Mouse (Mus musculus): Measurements from ENCODE around the gene Snx17. TPM values are rescaled to one million over a fixed set of nuclear protein-coding genes. Genes with fewer than 3 reads are reported as not detected.

Snx17 gene
- total RNA-seq, 2 experiments from 2014 or later, result 80.8 to 83.2 TPM

GRCm38 (mm10) chr5:31221304-31221945, 28.4 kb downstream of the Snx17 start:
- peak in 1 of 2 experiments; percentile 18 for DNase-seq (ENCODE audit: low spot score in 2 of 2)

GRCm38 (mm10) chr5:31222696-31223095, 29.7 kb downstream of the Snx17 start:
- peak in 1 of 2 experiments; percentile 12 for DNase-seq (ENCODE audit: low spot score in 2 of 2)

- DNase-seq (ENCODE audit: low spot score in 2 of 2), result no peak
Measured at GRCm38 (mm10) chr5:31226641-31227040, 33.6 kb downstream of the Snx17 start.

- DNase-seq (ENCODE audit: low spot score in 2 of 2), result peak; percentile 96 to 97
Measured at GRCm38 (mm10) chr5:31240637-31241521, 47.9 kb downstream of the Snx17 start, which contains the start of the genes Nrbp1 and Gm9970. TSS of gene Nrbp1 (plus strand) at chr5:31240864. TSS of gene Gm9970 (minus strand) at chr5:31241232.

GRCm38 (mm10) chr5:31241522-31242034, 48.6 kb downstream of the Snx17 start:
- no peak for DNase-seq (ENCODE audit: low spot score in 2 of 2)

- no peak for DNase-seq (ENCODE audit: low spot score in 2 of 2)
Measured at GRCm38 (mm10) chr5:31242191-31242590, 49.2 kb downstream of the Snx17 start.

Other genes starting within 250 kb of the Snx17 start
- gene Cgref1, start 247.6 kb upstream of the Snx17 start, total RNA-seq (2021), result 1 to 10 TPM; 9.5 to 10.0 TPM
- gene Preb, start 232.9 kb upstream of the Snx17 start, total RNA-seq (2021), result 10 to 100 TPM; 97.3 to 99.7 TPM
- under 1 TPM in 1 of 2 experiments, not detected in 1; 0.10 TPM for gene Tcf23, start 224.6 kb upstream of the Snx17 start, total RNA-seq (2021)
- 100 to 1,000 TPM in 1 of 2 experiments, 10 to 100 TPM in 1; 92.4 to 102 TPM for gene Atraid, start 144.9 kb upstream of the Snx17 start, total RNA-seq (2021)
- gene Slc5a6, start 144.3 kb upstream of the Snx17 start, total RNA-seq (2021), result 10 to 100 TPM in 1 of 2 experiments, 1 to 10 TPM in 1; 8.2 to 13.8 TPM
- gene Cad, start 138.4 kb upstream of the Snx17 start, total RNA-seq (2021), result 10 to 100 TPM; 40.4 to 41.0 TPM
- not detected for gene Dnajc5g, start 86.9 kb upstream of the Snx17 start, total RNA-seq (2021)
- not detected for gene Slc30a3, start 85.0 kb upstream of the Snx17 start, total RNA-seq (2021)
- gene Trim54, start 76.5 kb upstream of the Snx17 start, total RNA-seq (2021), result 100 to 1,000 TPM; 139 to 160 TPM
- gene Ucn, start 54.4 kb upstream of the Snx17 start, total RNA-seq (2021), result under 1 TPM in 1 of 2 experiments, not detected in 1; 0.62 TPM
- 10 to 100 TPM; 43.4 to 51.8 TPM for gene Mpv17, start 39.0 kb upstream of the Snx17 start, total RNA-seq (2021)
- 1 to 10 TPM; 1.6 to 4.6 TPM for gene Gm29609, start 13.3 kb upstream of the Snx17 start, total RNA-seq (2021)
- gene Gtf3c2, start 13.1 kb upstream of the Snx17 start, total RNA-seq (2021), result 10 to 100 TPM; 39.7 to 47.0 TPM
- gene Eif2b4, start 203 bp downstream of the Snx17 start, total RNA-seq (2021), result 10 to 100 TPM; 33.1 to 42.9 TPM
- 10 to 100 TPM; 12.2 to 13.0 TPM for gene Zfp513, start 9.1 kb downstream of the Snx17 start, total RNA-seq (2021)
- 10 to 100 TPM; 55.3 to 63.8 TPM for gene Ppm1g, start 27.5 kb downstream of the Snx17 start, total RNA-seq (2021)
- gene Nrbp1, start 47.6 kb downstream of the Snx17 start, total RNA-seq (2021), result 100 to 1,000 TPM in 1 of 2 experiments, 10 to 100 TPM in 1; 91.4 to 105 TPM
- under 1 TPM in 1 of 2 experiments, not detected in 1; 0.70 TPM for gene Gm9970, start 48.0 kb downstream of the Snx17 start, total RNA-seq (2021)
- 1 to 10 TPM; 2.3 to 4.1 TPM for gene Krtcap3, start 58.5 kb downstream of the Snx17 start, total RNA-seq (2021)
- 10 to 100 TPM; 30.6 to 40.8 TPM for gene Ift172, start 97.9 kb downstream of the Snx17 start, total RNA-seq (2021)
- gene Fndc4, start 102.9 kb downstream of the Snx17 start, total RNA-seq (2021), result 10 to 100 TPM; 18.5 to 18.7 TPM
- gene Gckr, start 104.2 kb downstream of the Snx17 start, total RNA-seq (2021), result under 1 TPM; 0.22 to 0.36 TPM